Mouse (Mus musculus) erythroblast, embryonic 14.5 days (primary cell): ENCODE measurements around the gene Nkx2-2.

Source experiments
- GATA1 ChIP-seq: IDR thresholded peaks from 2 replicates; pipeline ENCODE4 v1.6.1; 2012; ENCODE audit warnings: low read length, inconsistent platforms, mixed read lengths
- TAL1 ChIP-seq: IDR thresholded peaks from 3 replicates; pipeline ENCODE4 v1.6.1; 2012; ENCODE audit warnings: low read length, inconsistent platforms, mixed read lengths

GRCm38 (mm10) chr2:147193271-147194255 lies at the start of gene Nkx2-2:
- no peak for TF ChIP-seq GATA1
- TF ChIP-seq TAL1 = no peak
